Mouse (Mus musculus): ENCODE data around the gene Arhgef39. TPM values are rescaled to one million over a fixed set of nuclear protein-coding genes. Genes with fewer than 3 reads are reported as not detected.

Gene Arhgef39
- polyA plus RNA-seq, 1 experiment: 5.7 TPM

DNA sequence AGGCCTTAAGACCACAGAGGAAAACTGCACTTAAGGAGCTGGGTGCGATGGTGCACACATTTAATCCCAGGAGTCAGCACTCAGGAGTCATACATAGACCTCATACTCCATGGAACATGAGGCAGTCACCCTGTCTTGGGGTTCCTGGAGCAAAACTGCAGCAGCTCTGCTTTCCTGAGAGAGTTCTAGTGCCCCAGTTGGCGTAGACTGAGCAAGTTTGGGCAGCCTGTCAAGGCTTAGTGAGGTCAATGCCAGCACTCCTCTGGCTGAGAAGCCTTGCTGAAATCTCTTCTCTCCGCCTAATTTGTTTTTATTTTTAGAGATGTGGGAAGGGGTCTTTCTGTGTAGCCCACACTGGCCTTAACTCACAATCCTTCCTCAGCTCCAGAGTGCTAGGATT, 50.9 kb downstream of the Arhgef39 start:
- H3K36me3 ChIP-seq (ENCODE audit: control insufficient read depth, insufficient read depth): no peaks in the 10 kb centered on the region
- no peak overlapping the region for H3K4me2 ChIP-seq (ENCODE audit: low read depth)
- H3K4me3 ChIP-seq: no peak overlapping the region
- TF ChIP-seq REST (IDR thresholded peaks at IDR 0.05; ENCODE audit: insufficient read depth, insufficient read length) (no peak), POLR2AphosphoS2 (IDR thresholded peaks at IDR 0.05; ENCODE audit: insufficient read length, low read depth) (no peak), USF1 (IDR thresholded peaks at IDR 0.05; ENCODE audit: low read depth) (no peak), MYOG (IDR thresholded peaks at IDR 0.05; ENCODE audit: control insufficient read depth in 1 of 3, insufficient read depth in 1 of 3, insufficient read length in 2 of 3, low read depth in 2 of 3) (no peak), MYOD1 (IDR thresholded peaks at IDR 0.05; ENCODE audit: control insufficient read depth in 1 of 3, insufficient read length in 2 of 3, low read depth in 2 of 3) (no peak), SRF (IDR thresholded peaks at IDR 0.05; ENCODE audit: control insufficient read depth, insufficient read length, low read depth) (no peak), POLR2A (IDR thresholded peaks at IDR 0.05; ENCODE audit: insufficient read length, low read depth) (no peak), TCF12 (IDR thresholded peaks at IDR 0.05; ENCODE audit: insufficient read depth, poor library complexity, severe bottlenecking) (no peak), E2F4 (IDR thresholded peaks at IDR 0.05; ENCODE audit: insufficient read depth) (no peak), CEBPB (IDR thresholded peaks at IDR 0.05; ENCODE audit: insufficient read depth, poor library complexity, severe bottlenecking) (no peak), TCF3 (IDR thresholded peaks at IDR 0.05; ENCODE audit: insufficient read length, low read depth) (no peak), MAX (IDR thresholded peaks at IDR 0.05; ENCODE audit: low read depth) (no peak)
- H3ac ChIP-seq (ENCODE audit: control insufficient read depth, insufficient read length): no peak overlapping the region
- H3K27me3 ChIP-seq (ENCODE audit: control insufficient read depth, insufficient read depth, insufficient read length): no peaks in the 10 kb centered on the region
- no peaks in the 10 kb centered on the region for H3K79me2 ChIP-seq (ENCODE audit: control insufficient read depth, insufficient read depth)

DNA sequence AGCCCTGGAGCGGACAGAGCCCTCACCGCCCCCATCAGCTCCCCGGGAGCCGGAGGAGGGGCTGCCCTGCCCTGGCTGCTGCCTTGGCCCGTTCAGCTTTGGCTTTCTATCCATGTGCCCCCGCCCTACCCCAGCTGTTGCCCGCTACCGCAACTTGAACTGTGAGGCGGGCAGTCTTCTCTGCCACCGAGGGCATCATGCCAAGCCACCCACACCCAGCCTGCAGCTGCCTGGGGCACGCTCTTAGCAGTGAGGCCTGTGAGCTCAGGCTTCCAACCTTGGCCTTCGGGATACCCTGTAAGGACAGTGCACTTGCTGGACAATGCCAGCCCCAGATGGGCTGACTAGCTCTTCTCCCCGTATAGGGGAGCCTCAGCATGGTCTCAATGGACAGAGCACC, 52.2 kb downstream of the Arhgef39 start:
- Histone ChIP-seq H3K79me2 (ENCODE audit: control insufficient read depth, insufficient read depth) (no peaks in the 10 kb centered on the region), H3K4me3 (peak overlapping the region; percentile 3), H3K27me3 (ENCODE audit: control insufficient read depth, insufficient read depth, insufficient read length) (no peaks in the 10 kb centered on the region), H3K4me2 (ENCODE audit: low read depth) (peak overlapping the region; percentile 76), H3ac (ENCODE audit: control insufficient read depth, insufficient read length) (no peak overlapping the region), H3K36me3 (ENCODE audit: control insufficient read depth, insufficient read depth) (no peaks in the 10 kb centered on the region)
- TF ChIP-seq MAX (IDR thresholded peaks at IDR 0.05; ENCODE audit: low read depth) (no peak), MYOG (IDR thresholded peaks at IDR 0.05; ENCODE audit: control insufficient read depth in 1 of 3, insufficient read depth in 1 of 3, insufficient read length in 2 of 3, low read depth in 2 of 3) (peak; percentile 91 to 99 (median 99)), CEBPB (IDR thresholded peaks at IDR 0.05; ENCODE audit: insufficient read depth, poor library complexity, severe bottlenecking) (no peak), TCF12 (IDR thresholded peaks at IDR 0.05; ENCODE audit: insufficient read depth, poor library complexity, severe bottlenecking) (peak; percentile 56), USF1 (IDR thresholded peaks at IDR 0.05; ENCODE audit: low read depth) (no peak), POLR2AphosphoS2 (IDR thresholded peaks at IDR 0.05; ENCODE audit: insufficient read length, low read depth) (no peak), E2F4 (IDR thresholded peaks at IDR 0.05; ENCODE audit: insufficient read depth) (peak; percentile 13), TCF3 (IDR thresholded peaks at IDR 0.05; ENCODE audit: insufficient read length, low read depth) (peak; percentile 94), POLR2A (IDR thresholded peaks at IDR 0.05; ENCODE audit: insufficient read length, low read depth) (peak; percentile 31), REST (IDR thresholded peaks at IDR 0.05; ENCODE audit: insufficient read depth, insufficient read length) (no peak), SRF (IDR thresholded peaks at IDR 0.05; ENCODE audit: control insufficient read depth, insufficient read length, low read depth) (peak; percentile 55), MYOD1 (IDR thresholded peaks at IDR 0.05; ENCODE audit: control insufficient read depth in 1 of 3, insufficient read length in 2 of 3, low read depth in 2 of 3) (peak in 2 of 3 experiments; percentile 98 to 99)

Other genes with a start within 250 kb of the Arhgef39 start
- gene Atp8b5, start 232.5 kb downstream of the Arhgef39 start, polyA plus RNA-seq (2012; fragmentation: generic; extraction: Trizol): not detected
- gene Rusc2, start 117.7 kb downstream of the Arhgef39 start, polyA plus RNA-seq (2012; fragmentation: generic; extraction: Trizol): 28.2 TPM
- 0.04 TPM for gene Fam166b, start 70.6 kb downstream of the Arhgef39 start, polyA plus RNA-seq (2012; fragmentation: generic; extraction: Trizol)
- gene Tesk1, start 57.8 kb downstream of the Arhgef39 start, polyA plus RNA-seq (2012; fragmentation: generic; extraction: Trizol): 40.4 TPM
- 0.74 TPM for gene Cd72, start 45.1 kb downstream of the Arhgef39 start, polyA plus RNA-seq (2012; fragmentation: generic; extraction: Trizol)
- gene Sit1, start 16.0 kb downstream of the Arhgef39 start, polyA plus RNA-seq (2012; fragmentation: generic; extraction: Trizol): not detected
- gene Ccdc107, start 6.8 kb downstream of the Arhgef39 start, polyA plus RNA-seq (2012; fragmentation: generic; extraction: Trizol): 111 TPM
- gene Car9, start 7.3 kb upstream of the Arhgef39 start, polyA plus RNA-seq (2012; fragmentation: generic; extraction: Trizol): 10.7 TPM
- 2,542 TPM for gene Tpm2, start 24.1 kb upstream of the Arhgef39 start, polyA plus RNA-seq (2012; fragmentation: generic; extraction: Trizol)
- gene Creb3, start 62.6 kb upstream of the Arhgef39 start, polyA plus RNA-seq (2012; fragmentation: generic; extraction: Trizol): 73.9 TPM
- gene Tln1, start 63.0 kb upstream of the Arhgef39 start, polyA plus RNA-seq (2012; fragmentation: generic; extraction: Trizol): 225 TPM
- 28.6 TPM for gene Rgp1, start 79.0 kb upstream of the Arhgef39 start, polyA plus RNA-seq (2012; fragmentation: generic; extraction: Trizol)
- gene Gba2, start 79.2 kb upstream of the Arhgef39 start, polyA plus RNA-seq (2012; fragmentation: generic; extraction: Trizol): 5.9 TPM
- not detected for gene Msmp, start 84.8 kb upstream of the Arhgef39 start, polyA plus RNA-seq (2012; fragmentation: generic; extraction: Trizol)
- gene Npr2, start 132.2 kb upstream of the Arhgef39 start, polyA plus RNA-seq (2012; fragmentation: generic; extraction: Trizol): 9.1 TPM
- 0.02 TPM for gene Spag8, start 153.9 kb upstream of the Arhgef39 start, polyA plus RNA-seq (2012; fragmentation: generic; extraction: Trizol)
- 99.1 TPM for gene Hint2, start 156.8 kb upstream of the Arhgef39 start, polyA plus RNA-seq (2012; fragmentation: generic; extraction: Trizol)
- 1.7 TPM for gene Tmem8b, start 169.3 kb upstream of the Arhgef39 start, polyA plus RNA-seq (2012; fragmentation: generic; extraction: Trizol)
- 3.4 TPM for gene Fam221b, start 169.4 kb upstream of the Arhgef39 start, polyA plus RNA-seq (2012; fragmentation: generic; extraction: Trizol)
- gene Olfr70, start 201.1 kb upstream of the Arhgef39 start, polyA plus RNA-seq (2012; fragmentation: generic; extraction: Trizol): not detected
- not detected for gene Olfr71, start 210.6 kb upstream of the Arhgef39 start, polyA plus RNA-seq (2012; fragmentation: generic; extraction: Trizol)
- gene Hrct1, start 227.5 kb upstream of the Arhgef39 start, polyA plus RNA-seq (2012; fragmentation: generic; extraction: Trizol): 0.78 TPM
- 0.02 TPM for gene Spaar, start 230.3 kb upstream of the Arhgef39 start, polyA plus RNA-seq (2012; fragmentation: generic; extraction: Trizol)

Measured in myocyte (in vitro differentiated cells).